Mouse (Mus musculus) midbrain, embryonic 13.5 days (tissue): ENCODE measurements around the gene B230104I21Rik. TPM values are rescaled to one million over a fixed set of nuclear protein-coding genes. Genes with fewer than 3 reads are reported as not detected.

ENCODE experiments used
- ATAC-seq: fragments of 200-750 bp; cut with Nextera tagmentation; 2 replicates; pipeline ENCODE4 v1.8.0; 2017; ENCODE audit warnings: mild to moderate bottlenecking, moderate TSS enrichment, moderate library complexity
- H3K27ac ChIP-seq: fragments of 300-500 bp; sonication (generic); 2 replicates; pipeline ENCODE4 v1.5.1; 2015; ENCODE audit warnings: inconsistent platforms, mild to moderate bottlenecking, moderate library complexity
- H3K27me3 ChIP-seq: fragments of 300-500 bp; sonication (generic); 2 replicates; pipeline ENCODE4 v1.6.1; 2015; ENCODE audit warnings: mild to moderate bottlenecking, inconsistent platforms
- H3K36me3 ChIP-seq: fragments of 300-500 bp; sonication (generic); 2 replicates; pipeline ENCODE4 v1.6.1; 2015; ENCODE audit warnings: mild to moderate bottlenecking, inconsistent platforms
- H3K4me1 ChIP-seq: fragments of 300-500 bp; sonication (generic); replicated peaks from 2 replicates; pipeline ENCODE4 v1.6.1; 2015; ENCODE audit warnings: inconsistent platforms
- H3K4me2 ChIP-seq: fragments of 300-500 bp; sonication (generic); replicated peaks from 2 replicates; pipeline ENCODE4 v1.6.1; 2015; ENCODE audit warnings: moderate library complexity, mild to moderate bottlenecking, inconsistent platforms
- H3K4me3 ChIP-seq: fragments of 300-500 bp; sonication (generic); replicated peaks from 2 replicates; pipeline ENCODE4 v1.5.1; 2015; ENCODE audit warnings: mild to moderate bottlenecking, inconsistent platforms
- H3K9ac ChIP-seq: fragments of 300-500 bp; sonication (generic); replicated peaks from 2 replicates; pipeline ENCODE4 v1.6.1; 2015; ENCODE audit warnings: mild to moderate bottlenecking, inconsistent platforms
- H3K9me3 ChIP-seq: fragments of 300-500 bp; sonication (generic); 2 replicates; pipeline ENCODE4 v1.6.1; 2016; ENCODE audit warnings: mild to moderate bottlenecking, inconsistent platforms
- WGBS: fragments of 180-500 bp; shearing (Covaris S2); methylation state at CpG from one replicate; pipeline ENCODE4 v1.1.7; 2015; 5-methylcytosine and 5-hydroxymethylcytosine counted together
- polyA plus RNA-seq: library from polyadenylated mRNA; unstranded; fragments of >200 nt; fragmentation: Nextera tagmentation; extraction: Ambion mirVana; gene quantifications from 2 replicates; pipeline ENCODE4 v1.2.1, GENCODE M21; 2015

B230104I21Rik gene
- polyA plus RNA-seq, 1 experiment from 2014 or later: not detected

GRCm38 (mm10) chr4:154355408-154355807, 19.5 kb downstream of the B230104I21Rik start:
- ATAC-seq: no peak
- Histone ChIP-seq H3K9ac (no peak overlapping the region), H3K27ac (no peak overlapping the region), H3K4me2 (no peak overlapping the region), H3K27me3 (peaks cover 8% of the 10 kb centered on the region; the same call in 1 of the 2 replicates), H3K36me3 (no peaks in the 10 kb centered on the region), H3K4me1 (peaks cover 17% of the 10 kb centered on the region; the same call in 1 of the 2 replicates), H3K4me3 (no peak overlapping the region), H3K9me3 (no peaks in the 10 kb centered on the region)
- WGBS: 98% methylated on average over 5 of the region's 5 CpGs

- no peak for ATAC-seq
- H3K4me1 ChIP-seq: peaks cover 12% of the 10 kb centered on the region; the same call in 1 of the 2 replicates
- H3K9ac ChIP-seq: no peak overlapping the region
- 64% methylated on average over 5 of the region's 5 CpGs for WGBS
- H3K4me2 ChIP-seq: no peak overlapping the region
- no peaks in the 10 kb centered on the region for H3K9me3 ChIP-seq
- H3K36me3 ChIP-seq: no peaks in the 10 kb centered on the region
- no peak overlapping the region for H3K4me3 ChIP-seq
- peaks cover 8% of the 10 kb centered on the region; the same call in 1 of the 2 replicates for H3K27me3 ChIP-seq
- H3K27ac ChIP-seq: no peak overlapping the region
Measured at GRCm38 (mm10) chr4:154358370-154358769, 22.4 kb downstream of the B230104I21Rik start.

GRCm38 (mm10) chr4:154358816-154359215, 22.9 kb downstream of the B230104I21Rik start:
- no peaks in the 10 kb centered on the region for H3K36me3 ChIP-seq
- ATAC-seq: peak; percentile 34; the same call in 1 of the 2 replicates
- H3K9ac ChIP-seq: no peak overlapping the region
- no peaks in the 10 kb centered on the region for H3K9me3 ChIP-seq
- WGBS: 43% methylated on average over 11 of the region's 11 CpGs
- H3K4me3 ChIP-seq: no peak overlapping the region
- H3K27ac ChIP-seq: no peak overlapping the region
- no peak overlapping the region for H3K4me2 ChIP-seq
- peaks cover 7% of the 10 kb centered on the region; the same call in 1 of the 2 replicates for H3K27me3 ChIP-seq
- peaks cover 12% of the 10 kb centered on the region; the same call in 1 of the 2 replicates for H3K4me1 ChIP-seq

GRCm38 (mm10) chr4:154359762-154360300, 23.9 kb downstream of the B230104I21Rik start:
- H3K4me1 ChIP-seq: peaks cover 12% of the 10 kb centered on the region; the same call in 1 of the 2 replicates
- peaks cover 5% of the 10 kb centered on the region; the same call in 1 of the 2 replicates for H3K27me3 ChIP-seq
- no peak overlapping the region for H3K4me2 ChIP-seq
- ATAC-seq: no peak
- no peak overlapping the region for H3K27ac ChIP-seq
- no peak overlapping the region for H3K4me3 ChIP-seq
- H3K36me3 ChIP-seq: no peaks in the 10 kb centered on the region
- H3K9ac ChIP-seq: no peak overlapping the region
- WGBS: 83% methylated on average over 9 of the region's 9 CpGs
- H3K9me3 ChIP-seq: no peaks in the 10 kb centered on the region

GRCm38 (mm10) chr4:154360441-154360840, 24.5 kb downstream of the B230104I21Rik start:
- peaks cover 7% of the 10 kb centered on the region; the same call in 1 of the 2 replicates for H3K27me3 ChIP-seq
- H3K27ac ChIP-seq: no peak overlapping the region
- no peaks in the 10 kb centered on the region for H3K9me3 ChIP-seq
- peaks cover 13% of the 10 kb centered on the region; the same call in 1 of the 2 replicates for H3K4me1 ChIP-seq
- H3K4me3 ChIP-seq: no peak overlapping the region
- WGBS: 91% methylated on average over 6 of the region's 7 CpGs
- no peak overlapping the region for H3K4me2 ChIP-seq
- ATAC-seq: no peak
- H3K9ac ChIP-seq: no peak overlapping the region
- no peaks in the 10 kb centered on the region for H3K36me3 ChIP-seq

GRCm38 (mm10) chr4:154360850-154361249, 24.9 kb downstream of the B230104I21Rik start:
- peaks cover 17% of the 10 kb centered on the region for H3K4me1 ChIP-seq
- no peak overlapping the region for H3K27ac ChIP-seq
- no peaks in the 10 kb centered on the region for H3K36me3 ChIP-seq
- H3K4me3 ChIP-seq: no peak overlapping the region
- WGBS: 65% methylated on average over 3 of the region's 3 CpGs
- no peaks in the 10 kb centered on the region for H3K9me3 ChIP-seq
- H3K9ac ChIP-seq: no peak overlapping the region
- H3K4me2 ChIP-seq: no peak overlapping the region
- peaks cover 7% of the 10 kb centered on the region; the same call in 1 of the 2 replicates for H3K27me3 ChIP-seq
- ATAC-seq: no peak

- H3K27ac ChIP-seq: no peak overlapping the region
- H3K36me3 ChIP-seq: no peaks in the 10 kb centered on the region
- no peak overlapping the region for H3K9ac ChIP-seq
- WGBS: 87% methylated on average over 2 of the region's 2 CpGs
- H3K9me3 ChIP-seq: no peaks in the 10 kb centered on the region
- H3K4me3 ChIP-seq: no peak overlapping the region
- H3K4me2 ChIP-seq: no peak overlapping the region
- H3K4me1 ChIP-seq: peaks cover 14% of the 10 kb centered on the region
- 0 out of 2 replicates have a peak, but pooled peaks cover 2% of the 10 kb centered on the region for H3K27me3 ChIP-seq
- no peak for ATAC-seq
Measured at GRCm38 (mm10) chr4:154364752-154365151, 28.8 kb downstream of the B230104I21Rik start.

- Histone ChIP-seq H3K4me1 (peaks cover 18% of the 10 kb centered on the region), H3K9ac (no peak overlapping the region), H3K27me3 (0 out of 2 replicates have a peak, but pooled peaks cover 2% of the 10 kb centered on the region), H3K4me2 (no peak overlapping the region), H3K4me3 (no peak overlapping the region), H3K36me3 (no peaks in the 10 kb centered on the region), H3K9me3 (no peaks in the 10 kb centered on the region), H3K27ac (no peak overlapping the region)
- ATAC-seq: no peak
- 82% methylated on average over 6 of the region's 6 CpGs for WGBS
Measured at GRCm38 (mm10) chr4:154366836-154367235, 30.9 kb downstream of the B230104I21Rik start.

GRCm38 (mm10) chr4:154369089-154369488, 33.2 kb downstream of the B230104I21Rik start:
- H3K27me3 ChIP-seq: 0 out of 2 replicates have a peak, but pooled peaks cover 2% of the 10 kb centered on the region
- H3K4me1 ChIP-seq: peaks cover 18% of the 10 kb centered on the region
- 83% methylated on average over 5 of the region's 5 CpGs for WGBS
- no peaks in the 10 kb centered on the region for H3K36me3 ChIP-seq
- no peak overlapping the region for H3K9ac ChIP-seq
- no peak overlapping the region for H3K27ac ChIP-seq
- no peak overlapping the region for H3K4me2 ChIP-seq
- no peak for ATAC-seq
- no peaks in the 10 kb centered on the region for H3K9me3 ChIP-seq
- no peak overlapping the region for H3K4me3 ChIP-seq

- Histone ChIP-seq H3K36me3 (no peaks in the 10 kb centered on the region), H3K9me3 (no peaks in the 10 kb centered on the region), H3K27ac (no peak overlapping the region), H3K9ac (no peak overlapping the region), H3K27me3 (no peaks in the 10 kb centered on the region), H3K4me1 (peaks cover 13% of the 10 kb centered on the region), H3K4me2 (no peak overlapping the region), H3K4me3 (no peak overlapping the region)
- ATAC-seq: no peak
- 74% methylated on average over 8 of the region's 8 CpGs for WGBS
Measured at GRCm38 (mm10) chr4:154370841-154371240, 34.9 kb downstream of the B230104I21Rik start.

- Histone ChIP-seq H3K36me3 (no peaks in the 10 kb centered on the region), H3K4me1 (peaks cover 5% of the 10 kb centered on the region; the same call in 1 of the 2 replicates), H3K9me3 (no peaks in the 10 kb centered on the region), H3K4me3 (no peak overlapping the region), H3K4me2 (no peak overlapping the region), H3K9ac (no peak overlapping the region), H3K27me3 (no peaks in the 10 kb centered on the region), H3K27ac (no peak overlapping the region)
- ATAC-seq: no peak
- WGBS: 87% methylated on average over 13 of the region's 13 CpGs
Measured at GRCm38 (mm10) chr4:154371542-154372247, 35.8 kb downstream of the B230104I21Rik start.

GRCm38 (mm10) chr4:154375939-154376625, 40.2 kb downstream of the B230104I21Rik start:
- Histone ChIP-seq H3K4me1 (no peaks in the 10 kb centered on the region), H3K36me3 (no peaks in the 10 kb centered on the region), H3K9ac (no peak overlapping the region), H3K4me2 (no peak overlapping the region), H3K27me3 (no peaks in the 10 kb centered on the region), H3K4me3 (no peak overlapping the region), H3K9me3 (no peaks in the 10 kb centered on the region), H3K27ac (no peak overlapping the region)
- no peak for ATAC-seq
- 94% methylated on average over 10 of the region's 10 CpGs for WGBS
